Mouse (Mus musculus) frontal cortex, postnatal 25 days (tissue): ENCODE measurements around the gene Ank3.

Experiments used
- DNase-seq, 2 experiments: peaks; one replicate each; pipeline ENCODE4 v3.0.0; 2022; ENCODE audit warnings: low spot score in 2 of 2

Ank3 gene

DNA sequence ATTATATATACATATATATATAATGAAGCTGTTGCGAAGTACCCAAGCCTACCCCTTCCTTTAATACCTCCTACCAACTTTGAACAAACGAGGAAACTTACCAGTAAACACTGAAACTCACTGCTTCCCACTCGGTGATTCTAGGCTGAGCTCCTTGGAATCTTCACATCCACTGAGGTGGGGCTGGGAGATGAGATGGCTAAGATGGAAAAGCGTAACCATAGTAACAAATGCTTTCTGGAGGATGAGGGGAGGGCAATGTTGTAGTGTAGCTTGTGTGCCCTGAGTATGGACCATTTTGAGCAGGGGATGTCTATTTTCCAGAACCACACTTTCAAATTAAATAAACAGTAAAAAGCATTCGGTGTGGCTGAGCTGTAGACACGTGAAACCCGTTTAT lies 364.4 kb downstream of the Ank3 start:
- no peak for DNase-seq

DNA sequence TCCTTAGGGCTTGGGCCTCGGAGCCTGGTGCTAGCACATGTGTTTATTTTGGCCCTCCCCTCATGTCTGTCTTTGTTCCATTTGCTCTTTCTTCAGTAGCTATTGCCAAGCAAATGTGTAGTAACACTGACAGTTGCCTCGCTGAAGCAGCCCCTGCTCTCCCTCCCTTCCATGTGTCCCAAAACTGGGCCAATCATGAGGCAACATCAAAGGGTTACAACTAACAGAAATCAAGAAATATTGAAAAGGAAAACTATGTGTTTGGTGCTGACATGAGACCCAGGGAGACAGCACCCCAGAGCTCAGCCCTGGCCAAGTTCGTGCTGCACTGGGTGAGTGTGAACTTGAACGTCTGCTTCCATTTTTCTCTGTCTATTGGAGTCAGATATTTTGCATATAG lies 365.8 kb downstream of the Ank3 start:
- DNase-seq: no peak

DNA sequence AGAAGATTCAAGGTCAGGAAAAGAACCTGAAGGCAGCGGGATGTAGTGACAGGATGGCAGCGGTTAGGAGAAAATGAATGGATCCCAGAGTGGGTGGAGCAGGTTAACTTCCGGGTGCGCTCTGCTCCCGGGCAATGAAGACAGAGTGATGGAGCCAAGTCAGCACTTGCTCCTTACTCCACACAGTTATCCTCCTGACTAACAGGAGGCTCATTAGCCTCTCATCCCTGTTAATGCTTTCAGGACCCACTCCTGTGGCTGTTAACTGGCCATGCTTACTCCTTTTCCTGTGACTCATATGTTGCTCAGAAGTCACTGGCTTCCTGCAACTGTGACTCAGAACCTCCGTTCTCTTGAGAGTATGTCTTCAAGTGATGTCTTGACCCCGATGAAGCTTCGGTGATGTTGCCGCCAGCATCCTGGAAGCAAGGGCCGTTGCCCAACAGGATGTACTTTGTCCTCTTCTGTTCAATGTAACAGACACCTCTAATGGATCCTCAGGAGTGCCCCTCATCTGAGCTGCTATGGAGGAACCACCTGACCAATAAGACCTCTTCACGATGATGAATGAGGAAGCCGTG lies 378.6 kb downstream of the Ank3 start:
- no peak for DNase-seq

DNA sequence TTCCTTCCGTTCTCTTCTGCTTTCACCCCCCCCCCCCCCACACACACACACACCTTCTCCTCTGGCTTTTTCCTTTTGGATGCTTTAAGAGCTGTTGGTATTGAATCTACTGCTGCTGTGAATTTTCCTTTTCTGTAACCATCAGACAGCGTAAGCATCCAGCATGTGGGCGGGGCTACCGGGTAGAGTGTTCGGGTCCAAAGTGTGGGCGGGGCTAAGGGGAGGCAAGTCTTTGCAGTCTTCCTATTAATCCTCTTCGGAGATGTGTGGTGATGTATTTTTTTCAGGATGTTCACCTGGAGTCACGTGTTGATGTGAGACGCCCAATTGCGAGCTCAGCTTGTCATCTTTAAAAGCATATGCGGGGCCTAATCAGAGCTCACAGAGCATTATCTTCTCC lies 379.2 kb downstream of the Ank3 start:
- no peak for DNase-seq

DNA sequence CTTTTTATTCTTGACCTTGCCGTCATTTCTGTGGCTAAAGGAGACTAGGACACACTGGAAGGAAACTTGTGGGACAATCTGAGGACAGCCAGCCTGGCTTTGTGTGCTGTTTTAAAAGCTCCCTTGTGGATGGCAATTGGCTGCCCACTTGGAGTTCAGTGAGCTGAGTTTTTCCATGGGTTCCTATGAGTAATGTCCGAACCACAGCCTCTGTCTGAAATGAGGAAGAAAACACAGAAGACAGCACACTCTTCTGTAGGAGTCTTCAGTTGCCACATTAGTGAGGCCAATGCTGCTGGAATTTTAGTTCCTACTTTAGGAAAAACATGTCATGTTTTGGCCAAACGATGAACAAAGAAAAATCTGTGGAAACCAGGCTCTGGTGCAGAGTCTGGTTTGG lies 380.7 kb downstream of the Ank3 start:
- DNase-seq: no peak

DNA sequence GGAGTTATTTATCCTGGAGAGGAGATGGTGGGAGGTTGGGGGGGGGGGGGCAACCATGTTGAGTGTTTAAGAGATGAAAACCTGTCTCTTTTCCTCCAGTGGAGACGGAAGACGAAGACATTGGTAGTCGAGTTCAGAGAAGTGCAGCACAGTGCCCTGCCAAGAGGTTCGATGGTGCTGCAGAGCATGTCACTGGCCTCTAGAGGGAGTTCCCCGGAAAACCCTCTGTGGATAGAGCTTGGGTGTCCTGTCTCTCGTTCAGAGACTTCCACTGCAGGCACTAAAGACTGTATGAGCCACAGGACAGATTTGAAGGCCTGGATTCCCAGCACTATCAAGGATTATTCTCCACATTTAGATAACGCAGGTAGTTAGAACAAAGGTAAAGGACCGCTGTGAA lies 382.9 kb downstream of the Ank3 start:
- no peak for DNase-seq

DNA sequence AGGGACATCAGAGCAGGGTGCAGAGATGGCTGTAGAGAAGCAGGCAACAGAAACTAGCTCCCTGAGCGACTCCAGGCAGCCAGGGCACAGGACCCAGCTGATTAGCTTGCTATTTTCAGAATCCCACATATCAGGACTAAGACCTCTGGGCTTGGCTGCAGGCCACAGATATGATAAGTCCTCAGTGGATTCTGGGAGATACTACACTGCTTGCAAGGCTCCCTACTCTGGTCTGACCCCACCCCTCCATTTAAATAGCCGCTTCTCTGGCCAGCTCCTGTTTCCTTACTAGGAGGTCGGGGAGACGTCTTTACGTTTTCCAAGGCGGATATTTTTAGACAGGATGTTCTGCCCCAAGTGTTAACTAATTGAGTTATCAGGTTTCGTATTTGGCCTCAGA lies 386.7 kb downstream of the Ank3 start:
- DNase-seq: no peak

DNA sequence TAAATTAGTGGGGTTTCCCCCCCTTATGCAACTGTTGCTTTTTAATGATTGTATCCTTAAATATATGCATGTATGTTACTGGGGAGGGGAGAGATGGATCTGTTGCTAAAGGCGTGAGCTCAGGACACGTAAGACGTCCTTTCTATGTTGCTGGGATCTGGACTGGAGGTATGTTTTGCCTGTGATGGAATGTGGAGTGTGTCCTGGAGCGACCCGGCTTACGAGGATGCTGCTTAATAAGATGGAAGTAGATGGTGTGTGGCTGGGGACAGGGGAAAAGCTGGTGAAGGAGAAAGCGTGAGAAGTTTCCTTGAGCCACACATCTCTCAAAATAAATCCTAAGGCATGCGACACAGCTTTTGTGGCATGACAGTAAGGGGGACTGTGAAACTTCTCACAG lies 387.1 kb downstream of the Ank3 start:
- DNase-seq: no peak

DNA sequence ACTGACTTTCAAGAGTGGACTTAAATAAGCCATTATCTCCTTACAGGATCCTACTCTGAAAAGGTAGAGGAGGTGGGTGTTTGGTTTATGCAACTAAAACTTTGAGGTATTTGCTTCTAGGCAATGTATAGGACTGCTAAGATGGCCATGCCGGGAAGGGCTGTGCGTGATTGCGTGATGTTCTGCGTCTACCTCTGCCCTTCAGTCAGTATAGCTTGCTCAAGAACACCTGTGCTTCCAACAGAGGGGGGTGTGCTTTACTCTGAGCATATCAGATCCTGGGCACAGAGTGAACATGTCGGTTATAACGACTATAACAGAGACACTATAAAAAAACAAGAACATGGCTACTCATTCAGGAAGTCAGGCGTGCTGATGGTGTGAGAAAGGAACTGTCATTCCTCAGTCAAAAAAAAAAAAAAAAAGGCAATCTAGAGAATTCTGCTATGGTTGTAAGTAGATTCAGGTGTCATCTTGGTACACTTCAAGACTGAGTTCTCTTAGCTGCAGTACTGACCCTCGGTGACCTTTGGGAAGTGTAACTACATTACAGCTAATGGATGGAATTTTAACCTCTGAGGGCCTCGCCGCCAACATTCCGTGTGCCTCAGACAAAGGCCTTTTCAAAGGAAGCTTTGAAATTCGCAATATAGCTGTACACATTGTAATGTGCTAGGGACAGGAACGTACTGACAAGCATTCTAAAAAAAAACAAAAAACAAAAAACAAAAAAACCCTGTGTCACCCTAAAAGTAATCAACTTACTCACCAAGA lies 387.8 kb downstream of the Ank3 start:
- DNase-seq: no peak

DNA sequence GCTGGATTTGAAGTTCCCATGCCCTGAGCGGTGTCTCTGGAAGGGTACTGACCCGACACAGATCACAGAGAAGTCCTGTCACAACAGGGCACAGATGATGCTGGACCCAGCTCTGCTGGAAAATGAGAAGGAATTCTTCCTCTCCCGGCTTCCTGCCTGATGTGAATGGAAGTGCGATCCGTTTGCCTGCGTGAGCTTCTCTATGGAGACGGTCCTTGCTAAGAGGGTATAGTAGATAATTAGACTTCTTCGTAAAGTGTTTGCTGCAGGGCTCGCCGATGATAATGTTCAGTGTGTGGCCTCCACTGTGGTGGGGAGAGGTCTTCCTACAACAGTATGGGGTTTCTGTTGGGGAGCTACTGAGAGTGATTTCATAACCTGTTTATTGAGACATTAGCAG lies 388.8 kb downstream of the Ank3 start:
- no peak for DNase-seq

DNA sequence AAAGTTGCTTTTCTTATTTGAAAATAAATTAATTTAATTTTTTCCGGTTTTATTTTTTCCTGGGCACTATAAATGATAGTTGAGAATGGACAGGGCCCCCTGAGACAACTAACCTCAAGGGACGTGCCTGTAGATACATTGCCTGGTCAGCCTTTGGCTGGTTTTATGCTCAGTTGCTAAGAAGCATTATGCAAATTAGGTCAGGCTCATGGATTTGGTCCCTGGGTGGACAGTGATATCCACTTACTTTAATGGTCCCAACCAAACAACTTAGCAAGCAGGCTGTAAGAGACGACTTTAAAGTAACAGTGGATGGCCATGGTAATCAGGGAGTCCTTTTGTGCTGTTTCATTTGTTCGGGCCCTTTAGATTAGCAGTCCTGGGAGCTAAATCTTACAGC lies 392.0 kb downstream of the Ank3 start:
- DNase-seq: no peak

DNA sequence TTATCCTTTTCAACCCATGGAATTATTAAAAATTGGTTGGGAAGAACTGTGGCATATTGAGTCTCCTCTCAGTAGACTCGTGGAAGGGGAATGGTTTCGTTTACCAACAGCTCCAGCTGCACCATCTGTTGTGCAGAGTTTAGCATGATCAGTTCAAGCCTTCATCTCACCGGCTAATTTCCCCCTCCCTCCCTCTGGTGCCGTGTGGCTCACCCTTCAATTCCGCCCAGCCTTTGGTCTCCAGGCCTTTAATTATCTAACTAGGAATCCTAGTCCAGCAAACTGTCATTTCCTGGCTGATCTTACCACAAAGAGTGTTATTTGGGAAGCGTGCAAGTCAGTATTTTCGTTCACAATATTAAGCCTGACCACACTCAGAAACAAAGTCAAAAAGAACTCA lies 393.4 kb downstream of the Ank3 start:
- no peak for DNase-seq

DNA sequence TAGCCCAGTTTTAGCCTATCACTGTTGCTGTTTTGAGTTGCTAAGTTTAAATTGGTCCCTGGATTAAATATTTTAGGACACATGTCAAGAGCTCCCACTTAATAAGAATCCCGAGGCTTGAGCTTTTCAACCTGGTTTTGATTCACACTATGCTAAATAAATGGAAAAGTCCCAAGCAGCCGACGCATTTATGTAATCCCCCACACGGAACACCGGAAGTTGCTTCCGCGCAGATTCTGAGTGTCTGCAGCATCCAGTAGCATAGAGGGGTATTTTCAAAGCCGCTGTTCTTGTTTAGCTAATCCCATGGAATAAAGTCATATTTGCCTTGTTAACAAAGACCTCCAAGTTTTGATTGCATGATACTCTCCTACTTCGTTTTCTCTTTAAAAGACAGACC lies 393.8 kb downstream of the Ank3 start:
- DNase-seq: no peak

DNA sequence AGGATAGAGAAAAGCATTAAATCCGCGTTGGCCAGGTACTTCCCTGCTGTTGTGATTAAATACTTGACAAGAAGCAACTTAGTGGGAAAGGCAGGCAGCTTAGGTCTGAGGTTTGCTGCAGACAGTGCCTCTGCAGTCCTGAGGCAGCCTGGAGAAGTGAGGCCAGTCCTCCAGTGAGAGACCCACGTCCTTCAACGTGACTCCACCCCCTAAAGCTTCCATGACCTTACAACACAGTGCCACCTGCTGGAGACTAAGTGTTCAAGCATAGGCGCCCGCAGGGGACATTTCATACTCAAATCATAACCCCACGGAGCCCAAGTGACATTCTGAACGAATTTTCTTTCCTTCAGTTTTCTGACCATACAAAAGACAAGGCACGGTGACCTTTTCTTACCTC lies 394.5 kb downstream of the Ank3 start:
- DNase-seq: no peak

DNA sequence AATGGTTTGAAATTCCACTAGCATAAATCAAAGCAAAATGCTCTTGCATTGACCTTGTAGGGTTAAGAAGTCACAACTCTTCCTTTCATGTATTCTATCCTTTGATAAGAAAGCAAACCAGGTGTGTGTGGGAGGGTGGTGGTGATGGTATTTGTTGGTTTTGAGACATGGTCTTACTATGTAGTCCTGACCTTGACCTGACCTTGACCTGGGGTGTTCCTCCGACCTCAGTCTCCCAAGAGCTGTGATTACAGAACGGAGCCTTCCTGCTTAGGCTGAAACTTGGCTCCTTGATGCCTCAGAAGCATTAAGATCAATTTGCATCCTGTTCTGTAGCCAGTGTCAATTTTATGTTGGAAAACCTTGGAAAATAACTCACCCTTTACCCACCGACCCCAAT lies 397.1 kb downstream of the Ank3 start:
- no peak for DNase-seq

DNA sequence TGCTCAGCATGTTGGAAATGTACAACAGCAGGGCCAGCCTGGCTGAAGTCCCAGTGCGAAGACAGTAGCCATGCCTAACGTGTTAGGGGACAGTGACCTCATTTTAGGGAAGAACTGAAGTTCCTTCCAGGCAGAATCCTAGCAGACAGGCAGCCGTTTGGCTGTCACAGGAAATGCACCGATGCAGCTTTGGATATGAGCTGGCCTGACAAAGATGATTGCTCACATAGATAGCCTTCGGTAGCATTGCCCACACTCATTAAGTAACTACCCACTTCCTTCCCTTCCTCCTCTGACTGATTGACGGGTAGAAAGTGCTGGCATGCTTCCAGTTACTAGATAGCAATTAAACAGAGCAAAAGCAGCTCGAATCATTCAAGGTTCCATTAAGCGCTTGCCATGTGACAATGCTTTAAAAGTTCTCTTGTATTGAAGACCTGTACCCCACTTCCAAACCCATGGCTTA lies 397.9 kb downstream of the Ank3 start:
- DNase-seq: no peak

DNA sequence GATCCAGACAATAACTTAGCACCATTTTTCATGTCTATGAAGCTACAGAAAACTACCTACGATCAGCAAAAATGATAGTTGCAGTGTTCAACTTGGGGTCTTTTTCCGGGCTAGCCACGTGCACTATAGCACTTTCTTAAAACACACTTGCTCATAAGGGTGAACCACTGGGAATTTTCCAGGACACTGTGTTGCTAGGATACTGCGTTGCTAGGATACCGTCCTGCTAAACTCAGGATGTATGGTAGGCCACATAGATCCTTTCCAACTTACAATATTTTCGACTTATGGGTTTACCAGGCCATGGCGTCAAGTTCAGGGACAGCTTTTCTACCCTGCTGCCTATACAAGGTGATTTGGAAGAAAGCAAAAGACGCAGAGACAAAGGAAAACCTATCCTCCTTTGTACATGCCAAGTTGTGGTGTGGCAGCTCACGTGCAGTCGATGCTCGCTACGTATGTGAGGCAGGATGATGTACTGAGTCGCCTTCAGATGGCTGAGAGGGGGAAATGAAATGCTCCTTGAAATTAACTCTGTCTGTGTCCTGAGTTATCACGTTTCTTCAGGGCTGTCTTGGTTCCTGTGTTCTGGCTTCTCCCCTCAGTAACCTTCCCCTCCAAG lies 404.7 kb downstream of the Ank3 start:
- peak; percentile 35 to 50 for DNase-seq

DNA sequence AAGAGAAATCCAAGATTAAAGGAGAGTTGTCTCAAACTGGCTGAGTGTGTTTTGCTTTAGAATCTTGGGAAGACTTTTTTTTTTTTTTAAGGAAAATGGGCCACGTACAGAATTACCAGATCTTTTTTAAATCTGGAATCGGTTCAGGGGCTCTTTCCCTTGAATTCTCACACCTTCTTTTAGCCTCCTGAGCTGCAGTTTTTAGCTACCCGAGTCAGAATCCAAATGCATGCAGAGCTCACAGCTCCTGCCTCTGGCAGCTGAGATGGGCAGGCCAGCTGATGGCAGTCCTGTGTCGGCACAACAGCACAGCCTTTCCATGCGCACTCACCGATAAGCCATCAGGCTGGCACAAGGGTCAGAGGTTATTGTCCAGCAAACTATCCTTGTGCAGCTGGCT lies 406.0 kb downstream of the Ank3 start:
- DNase-seq: no peak

DNA sequence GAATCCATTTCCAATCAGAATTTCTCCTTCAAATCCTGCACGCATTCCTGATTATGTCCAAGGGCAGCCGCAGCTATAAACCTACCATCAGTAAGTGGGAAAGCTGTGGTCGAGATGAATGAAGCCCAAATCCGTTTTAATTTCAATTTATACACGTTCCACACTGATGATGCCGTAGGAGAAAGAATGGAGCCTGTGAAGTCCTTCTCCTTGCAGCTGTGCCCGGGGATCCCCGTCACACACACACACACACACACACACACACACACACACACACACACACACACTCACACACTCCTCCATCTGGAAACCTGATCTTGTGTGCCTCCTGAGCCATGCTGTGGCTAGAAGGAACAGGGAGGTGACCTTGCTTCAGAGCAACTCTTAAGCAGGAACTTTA lies 412.2 kb downstream of the Ank3 start:
- no peak for DNase-seq

DNA sequence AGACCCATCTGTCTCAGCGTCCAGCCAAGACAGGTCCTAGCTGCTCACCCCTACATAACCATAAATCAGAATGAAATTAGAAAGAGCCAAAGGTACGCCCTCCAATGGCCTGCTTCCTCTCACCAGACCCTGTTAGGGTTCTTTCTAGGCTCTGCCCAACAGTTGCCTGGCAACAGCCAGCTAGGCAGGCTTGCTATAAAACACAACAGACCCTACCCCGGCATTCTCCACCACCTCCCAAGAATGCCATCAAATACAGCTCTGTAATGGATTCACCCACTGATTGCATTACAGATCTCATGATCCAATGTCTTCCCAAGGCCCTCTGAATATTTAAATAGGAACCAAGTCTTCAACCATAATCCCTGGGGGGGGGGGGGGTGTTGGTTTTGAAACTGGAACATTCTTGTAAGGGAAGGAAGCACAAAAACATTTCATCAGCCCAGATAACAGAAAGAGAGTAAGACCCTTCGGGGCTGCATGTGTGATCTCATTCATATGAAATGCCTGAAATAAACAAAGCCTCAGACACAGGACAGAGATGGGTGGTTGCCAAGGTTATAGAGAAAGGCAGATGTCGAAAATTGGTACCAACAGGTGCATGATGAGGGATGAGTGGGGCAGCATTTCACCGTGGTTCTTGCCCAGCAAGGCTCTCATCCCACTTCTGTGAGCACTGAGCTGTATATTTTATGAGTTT lies 415.4 kb downstream of the Ank3 start:
- no peak for DNase-seq

DNA sequence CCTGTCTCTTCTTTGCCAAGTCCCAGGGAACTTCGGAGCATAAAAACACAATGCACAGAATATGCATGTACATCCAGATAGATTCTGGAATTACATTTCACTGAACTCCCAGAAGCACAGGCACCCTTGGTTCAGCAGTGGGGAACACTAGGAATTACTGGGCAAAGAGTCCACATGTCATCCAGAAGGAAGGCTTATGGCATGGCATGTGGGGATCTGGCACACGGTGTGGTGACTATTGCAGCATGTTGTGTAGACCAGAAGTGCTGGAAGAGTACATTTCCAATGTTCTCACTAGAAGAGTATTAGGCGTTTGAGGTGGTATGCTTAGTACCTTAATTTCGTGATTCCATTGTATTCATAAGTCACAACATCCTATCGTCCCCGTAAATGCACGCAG lies 422.7 kb downstream of the Ank3 start:
- DNase-seq: no peak

DNA sequence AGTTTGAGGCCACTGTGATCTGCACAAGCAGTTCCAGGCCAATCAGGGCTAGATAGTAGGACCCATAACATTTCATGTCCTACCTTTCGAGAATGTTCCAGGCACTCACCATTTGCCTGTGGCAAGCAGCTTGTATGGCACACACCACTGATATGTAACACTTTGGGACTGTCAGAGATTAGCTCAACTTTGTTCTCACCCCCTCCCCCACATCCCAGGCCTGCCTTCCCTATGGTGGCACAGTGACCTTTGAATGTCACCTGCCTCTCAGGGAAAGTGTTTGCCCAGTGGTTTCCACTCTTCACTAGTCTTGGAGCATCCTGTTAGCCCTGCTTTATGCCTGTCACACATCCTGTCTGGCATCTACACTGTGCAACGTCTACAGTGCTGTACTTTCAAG lies 430.2 kb downstream of the Ank3 start:
- no peak for DNase-seq

DNA sequence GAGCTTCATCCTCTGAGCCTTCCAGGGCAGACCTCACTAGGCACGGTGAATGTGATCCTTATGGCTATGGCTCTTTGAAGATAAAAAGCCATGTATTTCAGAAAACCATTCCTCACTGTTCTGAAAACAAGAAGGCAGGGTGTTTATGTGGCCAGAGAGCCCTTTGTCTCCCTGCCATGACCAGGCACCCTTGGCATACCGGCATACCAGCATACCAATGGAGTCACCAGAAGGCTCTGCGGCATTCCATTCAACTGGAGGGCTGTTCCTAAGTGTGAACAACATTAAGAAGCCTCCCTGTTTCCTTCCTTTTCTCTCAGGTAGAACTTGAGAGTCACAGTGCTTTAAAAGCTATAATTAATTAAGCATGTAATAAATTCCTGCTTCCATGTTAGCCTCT lies 430.7 kb downstream of the Ank3 start:
- no peak for DNase-seq
